8 mouse cellular contexts compared by ENCODE assay signal in the genomic region with DNA sequence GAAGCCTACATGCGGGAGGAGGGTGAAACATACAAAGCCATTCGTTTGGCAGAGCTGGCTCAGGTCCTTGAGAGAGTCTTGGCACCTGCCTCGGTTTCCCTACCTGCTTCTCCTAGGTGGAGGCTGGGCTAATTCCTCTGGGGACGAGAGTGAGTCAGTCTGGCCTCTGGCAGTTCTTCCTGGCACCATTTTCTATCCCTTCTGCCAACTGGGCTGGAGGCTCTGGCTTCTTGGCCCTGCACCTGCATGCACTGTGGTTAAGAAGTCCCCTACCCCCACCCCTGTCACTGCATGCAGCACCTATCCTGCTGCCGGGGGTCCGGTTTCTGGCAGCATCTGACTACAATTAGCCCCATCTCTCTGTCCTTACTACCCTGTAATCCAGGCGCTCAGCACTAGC. TPM values are rescaled to one million over a fixed set of nuclear protein-coding genes. Genes with fewer than 3 reads are reported as not detected.
A peak's percentile ranks its signal among the peaks of the same experiment; 100 is the strongest.
DNase-seq lines count a peak whose midpoint lies in the region; ATAC-seq and TF ChIP-seq lines count a peak whose summit lies in the region.
"Had no signal": no experiment of that assay in that cellular context is flagged by ENCODE, and none has a peak within 500 bp of the region (broad histone marks: within the 10 kb centered on the region; RNA-seq: fewer than 3 reads in every experiment).

No protein-coding gene starts in this region.

- ATAC-seq in forebrain, embryonic 11.5 days (replicated peaks; ENCODE audit: low FRiP score), result no peak
- no peak for ATAC-seq in midbrain, embryonic 14.5 days (ENCODE audit: low FRiP score, low TSS enrichment)
- no peak for ATAC-seq in megakaryocyte-erythroid progenitor cell, adult 5-6 weeks (replicated peaks; ENCODE audit: low FRiP score, low TSS enrichment, poor library complexity, severe bottlenecking)
- ATAC-seq: Patski had no signal

- H3K9me3 ChIP-seq in forebrain, embryonic 11.5 days (ENCODE audit: control insufficient read depth, low read length), result no peaks in the 10 kb centered on the region
- H3K9me3 ChIP-seq in midbrain, embryonic 14.5 days (ENCODE audit: control insufficient read depth, low read length), result no peaks in the 10 kb centered on the region

- DNase-seq in kidney, adult 2 months, result peak; percentile 35
- DNase-seq in kidney, postnatal 4 days, result no peak
- peak; percentile 75 for DNase-seq in brain, adult 2 months (ENCODE audit: low read depth, low spot score)
- DNase-seq in forebrain, embryonic 11.5 days (ENCODE audit: low spot score), result no peak
- no peak for DNase-seq in midbrain, embryonic 14.5 days
- no peak for DNase-seq in left cerebral cortex, postnatal 36 days (ENCODE audit: low spot score in 2 of 2)

- intact Hi-C loops in left cerebral cortex, postnatal 36 days (cut with DNase I), result no loop called here

- no peaks in the 10 kb centered on the region for H3K27me3 ChIP-seq in kidney, adult 2 months (replicated peaks; ENCODE audit: control insufficient read depth, insufficient read depth, low read length)
- no peaks in the 10 kb centered on the region for H3K27me3 ChIP-seq in forebrain, embryonic 11.5 days (ENCODE audit: control insufficient read depth, insufficient read depth, low read length)
- no peaks in the 10 kb centered on the region; the same call in 1 of the 2 replicates for H3K27me3 ChIP-seq in midbrain, embryonic 14.5 days (ENCODE audit: control insufficient read depth, insufficient read depth, low read length)
- H3K27me3 ChIP-seq: Patski had no signal

- H3K4me3 ChIP-seq in kidney, adult 2 months (ENCODE audit: insufficient read depth, low read depth, low read length), result no peak overlapping the region
- no peak overlapping the region for H3K4me3 ChIP-seq in forebrain, embryonic 11.5 days (ENCODE audit: low read depth, low read length)
- no peak overlapping the region for H3K4me3 ChIP-seq in midbrain, embryonic 14.5 days (replicated peaks; ENCODE audit: low read depth, low read length)

- TF ChIP-seq POLR2A in kidney, adult 2 months (IDR thresholded peaks at IDR 0.05; ENCODE audit: low read depth, low read length), result no peak

- no peak for TF ChIP-seq CTCF in kidney, adult 2 months (conservative IDR thresholded peaks at IDR 0.05; ENCODE audit: insufficient read depth, insufficient read length, low read depth, low read length)

- no peak overlapping the region for H3K27ac ChIP-seq in kidney, adult 2 months (ENCODE audit: insufficient read depth, low read depth, low read length)
- peak overlapping the region; percentile 64; the same call in 1 of the 2 replicates for H3K27ac ChIP-seq in forebrain, embryonic 11.5 days (ENCODE audit: low read depth, low read length)
- H3K27ac ChIP-seq in midbrain, embryonic 14.5 days (replicated peaks; ENCODE audit: low read depth, low read length), result peak overlapping the region; percentile 52; the same call in 1 of the 2 replicates

- H3K4me1 ChIP-seq in kidney, adult 2 months (ENCODE audit: control insufficient read depth, insufficient read depth, low read length), result peaks cover 7% of the 10 kb centered on the region; the same call in 1 of the 2 replicates
- peaks cover 54% of the 10 kb centered on the region for H3K4me1 ChIP-seq in forebrain, embryonic 11.5 days (replicated peaks; ENCODE audit: control insufficient read depth, insufficient read depth, low read length)
- peaks cover 86% of the 10 kb centered on the region for H3K4me1 ChIP-seq in midbrain, embryonic 14.5 days (ENCODE audit: control insufficient read depth, insufficient read depth, low read length)

- peak overlapping the region; percentile 32; the same call in 1 of the 2 replicates for H3K4me2 ChIP-seq in forebrain, embryonic 11.5 days (ENCODE audit: low read depth, low read length, severe bottlenecking)
- H3K4me2 ChIP-seq in midbrain, embryonic 14.5 days (ENCODE audit: low read length), result peak overlapping the region; percentile 38

- WGBS in kidney, adult 2 months, result 58% methylated on average over 7 of the region's 7 CpGs
- WGBS in forebrain, embryonic 11.5 days, result 72% methylated on average over 7 of the region's 7 CpGs
- WGBS in midbrain, embryonic 14.5 days, result 76% methylated on average over 7 of the region's 7 CpGs

- no peaks in the 10 kb centered on the region for H3K36me3 ChIP-seq in kidney, adult 2 months (ENCODE audit: control insufficient read depth, insufficient read depth, low read length)
- no peaks in the 10 kb centered on the region for H3K36me3 ChIP-seq in forebrain, embryonic 11.5 days (ENCODE audit: control insufficient read depth, insufficient read depth, low read length)
- H3K36me3 ChIP-seq in midbrain, embryonic 14.5 days (ENCODE audit: control insufficient read depth, insufficient read depth, low read length), result 0 out of 2 replicates have a peak, but pooled peaks cover 6% of the 10 kb centered on the region

- H3K9ac ChIP-seq in forebrain, embryonic 11.5 days (ENCODE audit: low read length), result no peak overlapping the region
- H3K9ac ChIP-seq in midbrain, embryonic 14.5 days (replicated peaks; ENCODE audit: low read length), result peak overlapping the region; percentile 36; the same call in 1 of the 2 replicates

RNA-seq across cellular contexts. Expression of a gene that starts 7.7 kb away (rescaled TPM):
- polyA plus RNA-seq in kidney, adult 2 months (2012; rRNA removed), result 4.9 and 5.5 TPM in 2 replicates
- polyA plus RNA-seq in forebrain, embryonic 11.5 days (2014; fragmentation: Nextera tagmentation; extraction: Ambion mirVana), result 8.7 and 9.4 TPM in 2 replicates
- 5.7 and 7.0 TPM in 2 replicates for polyA plus RNA-seq in midbrain, embryonic 14.5 days (2014; fragmentation: Nextera tagmentation; extraction: Ambion mirVana)
- total RNA-seq in megakaryocyte-erythroid progenitor cell, adult 5-6 weeks (2014; fragmentation: Nextera tagmentation), result 1.2 TPM in 1 of 2 replicates, not detected in the other
- total RNA-seq in megakaryocyte-erythroid progenitor cell, adult 5-6 weeks (2017), result 0.08 TPM in 1 of 2 replicates, not detected in the other
- 10 to 100 TPM in 1 of 2 experiments, 1 to 10 TPM in 1; 10.0 to 12.6 TPM for total RNA-seq in left cerebral cortex, postnatal 36 days (2021)

Comparison
In these comparisons a context has a peak if more than half of its experiments do, and no peak if none do; other contexts are left out.
1. DNase-seq: peak in kidney, adult 2 months (single experiment) and brain, adult 2 months (single experiment); none in kidney, postnatal 4 days (0 of 2), forebrain, embryonic 11.5 days (single experiment), midbrain, embryonic 14.5 days (single experiment) and left cerebral cortex, postnatal 36 days (0 of 2).